7 mouse cellular contexts compared by ENCODE assay signal in genomic region chr3:69316391-69317195, GRCm38 (mm10). TPM values are rescaled to one million over a fixed set of nuclear protein-coding genes. Genes with fewer than 3 reads are reported as not detected.
DNase-seq lines count a peak whose midpoint lies in the region; ATAC-seq lines count a peak whose summit lies in the region.

Gene Ppm1l (plus strand): TSS chr3:69316861.

- peaks cover 19% of the 10 kb centered on the region for H3K4me1 ChIP-seq in embryonic facial prominence, embryonic 12.5 days
- peaks cover 27% of the 10 kb centered on the region for H3K4me1 ChIP-seq in limb, embryonic 10.5 days
- peaks cover 32% of the 10 kb centered on the region for H3K4me1 ChIP-seq in midbrain, embryonic 12.5 days

- no peaks in the 10 kb centered on the region for H3K9me3 ChIP-seq in embryonic facial prominence, embryonic 12.5 days
- H3K9me3 ChIP-seq in limb, embryonic 10.5 days (replicated peaks) = no peaks in the 10 kb centered on the region
- H3K9me3 ChIP-seq in midbrain, embryonic 12.5 days = no peaks in the 10 kb centered on the region

- H3K36me3 ChIP-seq in embryonic facial prominence, embryonic 12.5 days = no peaks in the 10 kb centered on the region
- no peaks in the 10 kb centered on the region for H3K36me3 ChIP-seq in limb, embryonic 10.5 days
- H3K36me3 ChIP-seq in midbrain, embryonic 12.5 days = no peaks in the 10 kb centered on the region

- H3K9ac ChIP-seq in embryonic facial prominence, embryonic 12.5 days = peak within 1 kb of the TSS; percentile 81
- H3K9ac ChIP-seq in midbrain, embryonic 12.5 days (replicated peaks) = peak within 1 kb of the TSS; percentile 83

- H3K4me3 ChIP-seq in embryonic facial prominence, embryonic 12.5 days = peak within 1 kb of the TSS; percentile 68
- peak within 1 kb of the TSS; percentile 78 for H3K4me3 ChIP-seq in limb, embryonic 10.5 days
- H3K4me3 ChIP-seq in midbrain, embryonic 12.5 days = peak within 1 kb of the TSS; percentile 79

- peak; percentile 92 to 94 for DNase-seq in adrenal gland, postnatal 36 days
- peak; percentile 93 to 95 for DNase-seq in heart, adult 18-20 months
- DNase-seq in kidney, adult 18-20 months = peak; percentile 94
- DNase-seq in limb, embryonic 10.5 days (ENCODE audit: low spot score) = peak; percentile 97
- peak; percentile 94 for DNase-seq in skeletal muscle tissue, adult 2 months (ENCODE audit: low read depth, low spot score)

- ATAC-seq in embryonic facial prominence, embryonic 12.5 days (ENCODE audit: insufficient number of reproducible peaks, insufficient read depth, low FRiP score, low TSS enrichment) = peak; percentile 96
- peak; percentile 97 for ATAC-seq in midbrain, embryonic 12.5 days (ENCODE audit: low FRiP score, low read depth)

- WGBS in embryonic facial prominence, embryonic 12.5 days = under 1% methylated on average over 66 of the region's 80 CpGs
- WGBS in limb, embryonic 10.5 days = under 1% methylated on average over 69 of the region's 80 CpGs
- WGBS in midbrain, embryonic 12.5 days = under 1% methylated on average over 46 of the region's 80 CpGs

- H3K27me3 ChIP-seq in embryonic facial prominence, embryonic 12.5 days = peaks cover 4% of the 10 kb centered on the region; the same call in 1 of the 2 replicates
- peaks cover 11% of the 10 kb centered on the region; the same call in 1 of the 2 replicates for H3K27me3 ChIP-seq in limb, embryonic 10.5 days (ENCODE audit: low read depth, poor library complexity, severe bottlenecking)
- H3K27me3 ChIP-seq in midbrain, embryonic 12.5 days = peaks cover 11% of the 10 kb centered on the region

- H3K27ac ChIP-seq in embryonic facial prominence, embryonic 12.5 days = peak within 1 kb of the TSS; percentile 67
- peak within 1 kb of the TSS; percentile 96 for H3K27ac ChIP-seq in limb, embryonic 10.5 days
- peak within 1 kb of the TSS; percentile 88 for H3K27ac ChIP-seq in midbrain, embryonic 12.5 days (replicated peaks)

- H3K4me2 ChIP-seq in embryonic facial prominence, embryonic 12.5 days (replicated peaks) = peak within 1 kb of the TSS; percentile 88
- peak within 1 kb of the TSS; percentile 92 for H3K4me2 ChIP-seq in midbrain, embryonic 12.5 days (replicated peaks)

RNA-seq across cellular contexts. Expression of gene Ppm1l, which starts in this region (rescaled TPM):
- 10 to 100 TPM; 13.5 to 15.9 TPM for total RNA-seq in adrenal gland, postnatal 36 days (2021)
- polyA plus RNA-seq in embryonic facial prominence, embryonic 12.5 days (2016; fragmentation: Nextera tagmentation; extraction: Ambion mirVana) = 11.9 and 14.5 TPM in 2 replicates
- total RNA-seq in heart, adult 18-20 months (2021) = 10 to 100 TPM; 29.2 TPM
- 6.7 and 9.5 TPM in 2 replicates for polyA plus RNA-seq in limb, embryonic 10.5 days (2016; fragmentation: Nextera tagmentation; extraction: Ambion mirVana)
- polyA plus RNA-seq in midbrain, embryonic 12.5 days (2016; fragmentation: Nextera tagmentation; extraction: Ambion mirVana) = 23.4 and 23.8 TPM in 2 replicates

Comparison
In these comparisons a context has a peak if more than half of its experiments do, and no peak if none do; other contexts are left out.
1. Peak in every context shown above with its lines: DNase-seq, ATAC-seq, H3K4me3 ChIP-seq and H3K27ac ChIP-seq.